Comparison of ENCODE assay signal across 11 mouse cellular contexts in the genomic region with DNA sequence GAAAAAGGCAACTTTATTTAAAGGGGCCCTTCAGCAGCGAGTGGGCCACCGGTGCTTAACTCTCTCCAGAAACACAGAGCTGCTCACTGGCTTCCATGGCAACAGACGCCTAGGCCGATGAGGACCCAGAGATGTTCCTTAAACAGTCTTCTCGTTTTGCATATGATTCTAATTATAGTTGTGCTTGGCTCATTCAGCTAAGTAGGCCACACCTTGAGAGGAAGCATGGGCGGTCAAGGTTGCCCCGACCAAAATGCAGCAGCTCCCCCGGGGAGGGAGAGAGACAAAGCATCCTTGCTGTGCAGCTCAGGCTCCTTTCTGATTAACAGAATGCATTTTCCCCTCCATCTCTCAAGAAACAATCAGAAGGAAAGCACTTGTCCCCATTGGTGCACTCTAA. TPM values are rescaled to one million over a fixed set of nuclear protein-coding genes. Genes with fewer than 3 reads are reported as not detected.
DNase-seq lines count a peak whose midpoint lies in the region; ATAC-seq and TF ChIP-seq lines count a peak whose summit lies in the region.
"Had no signal": no experiment of that assay in that cellular context is flagged by ENCODE, and none has a peak within 500 bp of the region (broad histone marks: within the 10 kb centered on the region; RNA-seq: fewer than 3 reads in every experiment).

No protein-coding gene starts in this region.

- peak overlapping the region; percentile 11; the same call in 1 of the 2 replicates for H3K4me2 ChIP-seq in hindbrain, embryonic 12.5 days (replicated peaks)
- H3K4me2 ChIP-seq: limb, embryonic 15.5 days had no signal

- H3K36me3 ChIP-seq in hindbrain, embryonic 12.5 days, result no peaks in the 10 kb centered on the region
- no peaks in the 10 kb centered on the region for H3K36me3 ChIP-seq in spleen, adult 2 months (ENCODE audit: control insufficient read depth, insufficient read depth, low read length)
- H3K36me3 ChIP-seq: limb, embryonic 15.5 days had no signal

- no peak for ATAC-seq in hindbrain, embryonic 12.5 days (ENCODE audit: low FRiP score)
- no peak for ATAC-seq in cerebellum, adult (ENCODE audit: insufficient number of reproducible peaks, low FRiP score, low TSS enrichment)

- 6% methylated on average over 8 of the region's 8 CpGs for WGBS in hindbrain, embryonic 12.5 days
- 25% methylated on average over 8 of the region's 8 CpGs for WGBS in spleen, adult 2 months

- no peak overlapping the region for H3K4me3 ChIP-seq in hindbrain, embryonic 12.5 days
- H3K4me3 ChIP-seq in spleen, adult 2 months (ENCODE audit: extremely low read depth, insufficient read depth, insufficient read length), result no peak overlapping the region
- H3K4me3 ChIP-seq: limb, embryonic 15.5 days had no signal

- intact Hi-C loops in left cerebral cortex, postnatal 36 days (cut with DNase I), result no loop called here

- peaks cover 10% of the 10 kb centered on the region for H3K4me1 ChIP-seq in hindbrain, embryonic 12.5 days
- H3K4me1 ChIP-seq in spleen, adult 2 months (ENCODE audit: control insufficient read depth, insufficient read depth, insufficient read length), result no peaks in the 10 kb centered on the region; the same call in 1 of the 2 replicates

- H3K27me3 ChIP-seq in hindbrain, embryonic 12.5 days, result no peaks in the 10 kb centered on the region; the same call in 1 of the 2 replicates
- no peaks in the 10 kb centered on the region for H3K27me3 ChIP-seq in spleen, adult 2 months (ENCODE audit: control insufficient read depth, insufficient read depth, low read length)

- no peak for TF ChIP-seq CTCF in spleen, adult 2 months (IDR thresholded peaks at IDR 0.05; ENCODE audit: extremely low read depth, insufficient read depth, insufficient read length, insufficient replicate concordance)

- peak; percentile 42 for DNase-seq in embryo, embryonic 10 days (ENCODE audit: low spot score)
- no peak for DNase-seq in embryo, embryonic 9.5 days (ENCODE audit: extremely low spot score)
- peak; percentile 64 to 71 for DNase-seq in left cerebral cortex, postnatal 36 days (ENCODE audit: low spot score in 2 of 2)
- DNase-seq in spleen, adult 2 months (ENCODE audit: low read depth in 1 of 2, low spot score in 2 of 2), result peak; percentile 19 to 59
- DNase-seq in cerebellum, postnatal 36 days, result no peak
- no peak for DNase-seq in gastrocnemius, adult 8-10 months (ENCODE audit: low spot score in 2 of 2)
- DNase-seq: adrenal gland, postnatal 10 days; thymus, adult 2 months had no signal

- H3K9me3 ChIP-seq in hindbrain, embryonic 12.5 days (replicated peaks), result no peaks in the 10 kb centered on the region
- H3K9me3 ChIP-seq: limb, embryonic 15.5 days had no signal

- no peak overlapping the region for H3K9ac ChIP-seq in hindbrain, embryonic 12.5 days
- H3K9ac ChIP-seq: limb, embryonic 15.5 days had no signal

- no peak overlapping the region for H3K27ac ChIP-seq in hindbrain, embryonic 12.5 days
- no peak overlapping the region for H3K27ac ChIP-seq in spleen, adult 2 months (ENCODE audit: insufficient read depth, low read length)
- H3K27ac ChIP-seq: limb, embryonic 15.5 days had no signal

- TF ChIP-seq POLR2A in spleen, adult 2 months (IDR thresholded peaks at IDR 0.05; ENCODE audit: low read depth, low read length), result no peak

RNA-seq across cellular contexts. Expression of a gene that starts 22.4 kb away (rescaled TPM):
- polyA plus RNA-seq in hindbrain, embryonic 12.5 days (2016; fragmentation: Nextera tagmentation; extraction: Ambion mirVana), result 3.5 and 3.6 TPM in 2 replicates
- under 1 TPM; 0.57 to 0.59 TPM for total RNA-seq in left cerebral cortex, postnatal 36 days (2021)
- 1.6 and 1.7 TPM in 2 replicates for polyA plus RNA-seq in spleen, adult 2 months (2012; rRNA removed)
- total RNA-seq in gastrocnemius, adult 8-10 months (2022), result 1 to 10 TPM; 2.9 to 4.1 (median 3.6) TPM

Comparison
In these comparisons a context has a peak if more than half of its experiments do, and no peak if none do; other contexts are left out.
1. DNase-seq: peak in embryo, embryonic 10 days (single experiment), left cerebral cortex, postnatal 36 days (2 of 2) and spleen, adult 2 months (2 of 2); none in embryo, embryonic 9.5 days (single experiment), cerebellum, postnatal 36 days (0 of 2) and gastrocnemius, adult 8-10 months (0 of 2).